Mouse (Mus musculus): ENCODE results near the gene Pspn.
A peak's percentile ranks its signal among the peaks of the same experiment; 100 is the strongest.

DNA sequence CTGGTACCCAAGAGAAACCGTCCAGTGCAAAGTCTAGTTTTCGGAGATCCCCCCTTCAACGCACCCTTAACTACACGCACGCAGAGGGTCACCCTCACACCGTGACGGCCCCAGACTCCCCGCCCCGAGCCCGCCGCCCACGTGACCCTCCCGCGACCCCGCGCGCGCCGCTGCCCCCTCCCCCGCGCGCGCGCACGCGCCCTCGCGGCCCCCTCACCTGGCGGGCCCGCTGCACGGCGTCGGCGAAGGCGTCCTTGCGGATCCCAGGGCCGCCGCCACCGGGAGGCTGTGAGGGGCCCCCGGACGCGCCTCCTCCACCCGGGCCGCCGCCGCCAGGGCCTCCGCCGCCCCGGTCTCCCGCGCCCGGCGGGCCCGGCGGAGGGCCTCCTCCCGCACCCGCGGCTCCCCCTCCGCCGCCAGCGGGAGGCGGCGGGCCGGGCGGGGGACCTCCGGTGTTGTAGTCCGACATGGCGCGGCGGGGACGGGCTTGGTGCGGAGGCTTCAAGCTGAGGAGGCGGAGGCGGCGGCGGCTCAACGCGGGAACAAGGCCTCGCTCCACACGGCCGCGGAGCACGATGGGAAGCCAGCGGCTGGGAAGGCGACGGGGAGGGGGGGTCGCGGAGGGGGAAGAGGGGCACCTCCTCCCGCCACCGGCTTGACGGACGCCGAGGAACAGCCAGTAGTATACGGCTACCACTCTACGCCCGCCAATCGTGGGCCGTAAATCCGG is 31.3 kb upstream of the Pspn start, which contains the start of gene Khsrp:
- no peak for TF ChIP-seq CTCF (IDR thresholded peaks at IDR 0.05; ENCODE audit: extremely low read depth, insufficient read depth, insufficient read length, insufficient replicate concordance)
- TF ChIP-seq POLR2A (IDR thresholded peaks at IDR 0.05; ENCODE audit: low read depth, low read length), result peak; percentile 31; the same call in 1 of the 2 replicates

Measured in spleen, adult 2 months (tissue).